Mouse (Mus musculus): ENCODE results near the gene Diablo.

DNA sequence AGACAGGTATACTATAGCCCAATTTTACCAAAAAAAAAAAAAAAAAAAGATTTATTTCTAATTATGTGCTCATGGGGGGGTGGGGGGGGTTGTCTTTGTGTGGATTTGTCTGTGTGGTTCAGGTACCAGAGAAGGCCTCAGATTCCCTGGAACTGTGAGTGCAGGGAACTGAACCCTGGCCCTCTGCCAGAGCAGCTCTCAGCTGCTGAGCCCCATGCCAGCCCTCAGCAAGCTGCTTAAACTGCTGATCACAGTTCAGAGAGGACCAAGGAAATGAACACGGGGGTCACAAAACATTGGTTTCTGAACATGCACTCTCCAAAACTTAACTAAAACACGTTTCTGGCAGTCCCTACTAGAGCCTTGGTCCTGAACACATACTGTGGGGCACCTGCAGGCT is 32.5 kb upstream of the Diablo start:
- TF ChIP-seq CTCF (IDR thresholded peaks at IDR 0.05; ENCODE audit: low read depth): no peak
- no peak for TF ChIP-seq EP300 (optimal IDR thresholded peaks at IDR 0.05)
